9 mouse cellular contexts compared by ENCODE assay signal in genomic region chr16:18154521-18155171, GRCm38 (mm10). TPM values are rescaled to one million over a fixed set of nuclear protein-coding genes. Genes with fewer than 3 reads are reported as not detected.
A peak's percentile ranks its signal among the peaks of the same experiment; 100 is the strongest.
DNase-seq lines count a peak whose midpoint lies in the region; ATAC-seq and TF ChIP-seq lines count a peak whose summit lies in the region.
"Had no signal": no experiment of that assay in that cellular context is flagged by ENCODE, and none has a peak within 500 bp of the region (broad histone marks: within the 10 kb centered on the region; RNA-seq: fewer than 3 reads in every experiment).

No protein-coding gene starts in this region.

- H3K4me2 ChIP-seq in intestine, embryonic 14.5 days (ENCODE audit: low read length), result no peak overlapping the region
- H3K4me2 ChIP-seq in intestine, postnatal 0 days (replicated peaks; ENCODE audit: low read depth), result no peak overlapping the region
- no peak overlapping the region for H3K4me2 ChIP-seq in intestine, embryonic 16.5 days (ENCODE audit: low read depth, low read length)

- H3K36me3 ChIP-seq in intestine, embryonic 14.5 days (ENCODE audit: control insufficient read depth, insufficient read depth, low read length), result no peaks in the 10 kb centered on the region
- H3K36me3 ChIP-seq in intestine, postnatal 0 days (ENCODE audit: control insufficient read depth, insufficient read depth), result no peaks in the 10 kb centered on the region
- H3K36me3 ChIP-seq in intestine, embryonic 16.5 days (ENCODE audit: control insufficient read depth, insufficient read depth, low read length), result no peaks in the 10 kb centered on the region

- no peak for DNase-seq in intestine, embryonic 14.5 days (ENCODE audit: low spot score)
- peak; percentile 70 for DNase-seq in adrenal gland, postnatal 25 days
- DNase-seq in lung, postnatal 4 days, result peak; percentile 23 to 56
- DNase-seq in spleen, postnatal 4 days (ENCODE audit: low spot score in 2 of 2), result no peak

- H3K9me3 ChIP-seq in intestine, embryonic 14.5 days (ENCODE audit: control insufficient read depth, low read length), result no peaks in the 10 kb centered on the region
- H3K9me3 ChIP-seq in intestine, postnatal 0 days (ENCODE audit: control insufficient read depth), result no peaks in the 10 kb centered on the region
- no peaks in the 10 kb centered on the region for H3K9me3 ChIP-seq in intestine, embryonic 16.5 days (ENCODE audit: control insufficient read depth, low read length)

- peak; percentile 17; the same call in 1 of the 2 replicates for ATAC-seq in intestine, embryonic 14.5 days (replicated peaks; ENCODE audit: low FRiP score, low TSS enrichment, low read depth)
- ATAC-seq in intestine, postnatal 0 days, result no peak
- ATAC-seq in frontal cortex, adult (ENCODE audit: low TSS enrichment), result peak; percentile 56
- ATAC-seq in intestine, embryonic 16.5 days, result peak; percentile 24; the same call in 1 of the 2 replicates
- ATAC-seq in inflammation-experienced regulatory T-cells, adult 6 months, result no peak

- no peak overlapping the region for H3K9ac ChIP-seq in intestine, embryonic 14.5 days (ENCODE audit: low read length)
- no peak overlapping the region for H3K9ac ChIP-seq in intestine, postnatal 0 days (ENCODE audit: low read depth, low read length)
- H3K9ac ChIP-seq in intestine, embryonic 16.5 days (ENCODE audit: low read depth, low read length), result no peak overlapping the region

- no peak for TF ChIP-seq CTCF in intestine, postnatal 0 days (IDR thresholded peaks at IDR 0.05; ENCODE audit: low read depth)

- H3K27me3 ChIP-seq in intestine, embryonic 14.5 days (replicated peaks; ENCODE audit: control insufficient read depth, insufficient read depth, low read length), result no peaks in the 10 kb centered on the region
- H3K27me3 ChIP-seq in intestine, postnatal 0 days (replicated peaks; ENCODE audit: control insufficient read depth, insufficient read depth, low read length), result no peaks in the 10 kb centered on the region
- no peaks in the 10 kb centered on the region for H3K27me3 ChIP-seq in intestine, embryonic 16.5 days (replicated peaks; ENCODE audit: control insufficient read depth, insufficient read depth, low read length)

- H3K27ac ChIP-seq in intestine, embryonic 14.5 days (ENCODE audit: low read depth), result no peak overlapping the region
- no peak overlapping the region for H3K27ac ChIP-seq in intestine, postnatal 0 days (ENCODE audit: low read depth, low read length)
- H3K27ac ChIP-seq in intestine, embryonic 16.5 days (ENCODE audit: low read length), result no peak overlapping the region

- 22% methylated on average over 14 of the region's 14 CpGs for WGBS in intestine, embryonic 14.5 days
- 41% methylated on average over 14 of the region's 14 CpGs for WGBS in intestine, postnatal 0 days
- WGBS in intestine, embryonic 16.5 days, result 33% methylated on average over 14 of the region's 14 CpGs

- no peak overlapping the region for H3K4me3 ChIP-seq in intestine, embryonic 14.5 days (ENCODE audit: low read depth, low read length)
- H3K4me3 ChIP-seq in intestine, postnatal 0 days (ENCODE audit: low read depth, low read length), result no peak overlapping the region
- no peak overlapping the region for H3K4me3 ChIP-seq in intestine, embryonic 16.5 days (ENCODE audit: low read length)
- H3K4me3 ChIP-seq: erythroblast, embryonic 14.5 days had no signal

- peaks cover 18% of the 10 kb centered on the region for H3K4me1 ChIP-seq in intestine, embryonic 14.5 days (replicated peaks; ENCODE audit: control insufficient read depth, insufficient read depth, low read length)
- 0 out of 2 replicates have a peak, but pooled peaks cover 3% of the 10 kb centered on the region for H3K4me1 ChIP-seq in intestine, postnatal 0 days (replicated peaks; ENCODE audit: control insufficient read depth, insufficient read depth, low read length)
- peaks cover 23% of the 10 kb centered on the region for H3K4me1 ChIP-seq in intestine, embryonic 16.5 days (ENCODE audit: control insufficient read depth, insufficient read depth, low read length)

RNA-seq across cellular contexts. Expression of gene Rtn4r, which starts 27.2 kb away (rescaled TPM):
- 3.3 and 5.3 TPM in 2 replicates for polyA plus RNA-seq in intestine, embryonic 14.5 days (2014; fragmentation: Nextera tagmentation; extraction: Ambion mirVana)
- polyA plus RNA-seq in intestine, postnatal 0 days (2015; fragmentation: Nextera tagmentation; extraction: Ambion mirVana), result 1.6 and 1.9 TPM in 2 replicates
- not detected in 2 replicates for total RNA-seq in adrenal gland, postnatal 25 days (2021)
- polyA plus RNA-seq in intestine, embryonic 16.5 days (2015; fragmentation: Nextera tagmentation; extraction: Ambion mirVana), result 0.73 and 2.4 TPM in 2 replicates
- not detected for polyA plus RNA-seq in inflammation-experienced regulatory T-cells, adult 6 months (2017; shearing (Covaris generic))

Comparison
In these comparisons a context has a peak if more than half of its experiments do, and no peak if none do; other contexts are left out.
1. ATAC-seq: peak in intestine, embryonic 14.5 days (single experiment), frontal cortex, adult (single experiment) and intestine, embryonic 16.5 days (single experiment); none in intestine, postnatal 0 days (single experiment) and inflammation-experienced regulatory T-cells, adult 6 months (single experiment).
2. DNase-seq: peak in adrenal gland, postnatal 25 days (single experiment) and lung, postnatal 4 days (2 of 2); none in intestine, embryonic 14.5 days (single experiment) and spleen, postnatal 4 days (0 of 2).